Mouse (Mus musculus): ENCODE results near the gene Rps27l.

DNA sequence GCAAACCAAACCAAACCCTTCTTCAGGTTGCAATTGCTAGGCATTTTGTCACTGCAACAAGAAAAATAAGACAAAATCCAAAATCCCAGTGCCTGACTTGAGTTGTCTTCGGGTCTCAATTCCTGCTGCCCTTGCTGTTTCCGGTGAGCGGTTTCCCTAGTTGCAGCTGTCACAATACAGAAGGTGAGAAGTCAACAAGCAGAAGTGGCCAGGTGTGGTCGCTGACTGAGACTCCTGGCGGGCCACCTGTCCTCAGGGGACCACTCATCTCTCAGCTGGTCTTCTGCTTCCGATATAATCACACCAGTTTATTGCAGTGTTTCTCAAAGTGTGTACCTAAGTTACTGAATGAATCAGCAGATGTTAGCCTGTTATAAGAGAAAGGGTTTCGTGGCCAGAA, 15.5 kb upstream of the Rps27l start:
- no peak for TF ChIP-seq CTCF (IDR thresholded peaks at IDR 0.05)
- TF ChIP-seq EP300 (IDR thresholded peaks at IDR 0.05), result no peak

Data from lung, postnatal 0 days (tissue).